Mouse (Mus musculus): ENCODE measurements around the gene Kif17. TPM values are rescaled to one million over a fixed set of nuclear protein-coding genes. Genes with fewer than 3 reads are reported as not detected.
A peak's percentile ranks its signal among the peaks of the same experiment; 100 is the strongest.
"Not testable (repeated sequence)": the region's sequence is repeated elsewhere in the genome, so short reads cannot be mapped to it uniquely, and the experiment has no call there.

Kif17 gene
- total and polyA plus RNA-seq, 2 experiments from 2014 or later = 0.11 TPM

- WGBS = 3% methylated on average over 40 of the region's 41 CpGs
- Histone ChIP-seq H3K36me3 (replicated peaks; ENCODE audit: control insufficient read depth, insufficient read depth, low read length) (no peaks in the 10 kb centered on the region), H3K4me1 (ENCODE audit: control insufficient read depth, insufficient read depth) (peaks cover 16% of the 10 kb centered on the region), H3K4me3 (ENCODE audit: low read depth, low read length) (peak within 1 kb of the TSS; percentile 85), H3K4me2 (ENCODE audit: low read depth, low read length) (peak within 1 kb of the TSS; percentile 70), H3K9ac (replicated peaks; ENCODE audit: low read depth, low read length) (peak within 1 kb of the TSS; percentile 97), H3K27me3 (ENCODE audit: control insufficient read depth, insufficient read depth, low read length) (0 out of 2 replicates have a peak, but pooled peaks cover 3% of the 10 kb centered on the region), H3K9me3 (replicated peaks; ENCODE audit: control insufficient read depth, low read length) (no peaks in the 10 kb centered on the region), H3K27ac (ENCODE audit: low read depth) (peak within 1 kb of the TSS; percentile 100)
- peak; percentile 76 for DNase-seq (ENCODE audit: low spot score)
- ATAC-seq (ENCODE audit: insufficient read depth, low read depth) = peak; percentile 75
- TF ChIP-seq EP300 (IDR thresholded peaks at IDR 0.05; ENCODE audit: low read depth) (no peak), CTCF (IDR thresholded peaks at IDR 0.05; ENCODE audit: low read depth) (peak; percentile 81)
These were observed 76.0 kb downstream of the Kif17 start, which contains the start of gene Pink1 for GRCm38 (mm10) chr4:138326077-138326695. Gene Pink1 (minus strand): TSS chr4:138326307.

- not testable (repeated sequence) for H3K36me3 ChIP-seq (replicated peaks; ENCODE audit: control insufficient read depth, insufficient read depth, low read length); DNase-seq (ENCODE audit: low spot score)
- 55% methylated on average over 7 of the region's 12 CpGs for WGBS
These were observed 76.9 kb downstream of the Kif17 start for GRCm38 (mm10) chr4:138327155-138327554.

GRCm38 (mm10) chr4:138327891-138328470 is 77.7 kb downstream of the Kif17 start:
- Histone ChIP-seq H3K36me3 (replicated peaks; ENCODE audit: control insufficient read depth, insufficient read depth, low read length) (no peaks in the 10 kb centered on the region), H3K9ac (replicated peaks; ENCODE audit: low read depth, low read length) (no peak overlapping the region), H3K4me1 (ENCODE audit: control insufficient read depth, insufficient read depth) (peaks cover 12% of the 10 kb centered on the region), H3K27ac (ENCODE audit: low read depth) (peak overlapping the region; percentile 78), H3K4me3 (ENCODE audit: low read depth, low read length) (peak overlapping the region; percentile 31), H3K4me2 (ENCODE audit: low read depth, low read length) (peak overlapping the region; percentile 40), H3K9me3 (replicated peaks; ENCODE audit: control insufficient read depth, low read length) (no peaks in the 10 kb centered on the region), H3K27me3 (ENCODE audit: control insufficient read depth, insufficient read depth, low read length) (0 out of 2 replicates have a peak, but pooled peaks cover 6% of the 10 kb centered on the region)
- no peak for TF ChIP-seq CTCF (IDR thresholded peaks at IDR 0.05; ENCODE audit: low read depth)
- no peak for TF ChIP-seq EP300 (IDR thresholded peaks at IDR 0.05; ENCODE audit: low read depth)
- ATAC-seq (ENCODE audit: insufficient read depth, low read depth) (no peak), DNase-seq (ENCODE audit: low spot score) (no peak)
- WGBS = 57% methylated on average over 7 of the region's 7 CpGs

More at GRCm38 (mm10) chr4:138327155-138327554, 76.9 kb downstream of the Kif17 start:
- not testable (repeated sequence) for H3K9ac ChIP-seq (replicated peaks; ENCODE audit: low read depth, low read length); ATAC-seq (ENCODE audit: insufficient read depth, low read depth); H3K4me2 ChIP-seq (ENCODE audit: low read depth, low read length); H3K4me3 ChIP-seq (ENCODE audit: low read depth, low read length); H3K27me3 ChIP-seq (ENCODE audit: control insufficient read depth, insufficient read depth, low read length); H3K9me3 ChIP-seq (replicated peaks; ENCODE audit: control insufficient read depth, low read length)
- Histone ChIP-seq H3K27ac (ENCODE audit: low read depth) (peak overlapping the region; percentile 100), H3K4me1 (ENCODE audit: control insufficient read depth, insufficient read depth) (peaks cover 12% of the 10 kb centered on the region)

GRCm38 (mm10) chr4:138330264-138330671 is 80.0 kb downstream of the Kif17 start:
- no peak for ATAC-seq (ENCODE audit: insufficient read depth, low read depth)
- H3K4me2 ChIP-seq (ENCODE audit: low read depth, low read length) = no peak overlapping the region
- WGBS = 19% methylated on average over 15 of the region's 15 CpGs

GRCm38 (mm10) chr4:138331647-138332046 is 81.4 kb downstream of the Kif17 start:
- H3K36me3 ChIP-seq (replicated peaks; ENCODE audit: control insufficient read depth, insufficient read depth, low read length) = no peaks in the 10 kb centered on the region
- H3K4me3 ChIP-seq (ENCODE audit: low read depth, low read length) = no peak overlapping the region
- no peaks in the 10 kb centered on the region for H3K9me3 ChIP-seq (replicated peaks; ENCODE audit: control insufficient read depth, low read length)
- no peaks in the 10 kb centered on the region for H3K4me1 ChIP-seq (ENCODE audit: control insufficient read depth, insufficient read depth)
- no peak for TF ChIP-seq EP300 (IDR thresholded peaks at IDR 0.05; ENCODE audit: low read depth)
- no peak for TF ChIP-seq CTCF (IDR thresholded peaks at IDR 0.05; ENCODE audit: low read depth)
- H3K4me2 ChIP-seq (ENCODE audit: low read depth, low read length) = no peak overlapping the region
- no peak overlapping the region for H3K27ac ChIP-seq (ENCODE audit: low read depth)
- no peak for DNase-seq (ENCODE audit: low spot score)
- no peak overlapping the region for H3K9ac ChIP-seq (replicated peaks; ENCODE audit: low read depth, low read length)
- H3K27me3 ChIP-seq (ENCODE audit: control insufficient read depth, insufficient read depth, low read length) = 0 out of 2 replicates have a peak, but pooled peaks cover 6% of the 10 kb centered on the region
- no peak for ATAC-seq (ENCODE audit: insufficient read depth, low read depth)
- 66% methylated on average over 9 of the region's 9 CpGs for WGBS

More at GRCm38 (mm10) chr4:138330264-138330671, 80.0 kb downstream of the Kif17 start:
- Histone ChIP-seq H3K27me3 (ENCODE audit: control insufficient read depth, insufficient read depth, low read length) (0 out of 2 replicates have a peak, but pooled peaks cover 6% of the 10 kb centered on the region), H3K36me3 (replicated peaks; ENCODE audit: control insufficient read depth, insufficient read depth, low read length) (no peaks in the 10 kb centered on the region), H3K4me1 (ENCODE audit: control insufficient read depth, insufficient read depth) (peaks cover 3% of the 10 kb centered on the region; the same call in 1 of the 2 replicates), H3K9me3 (replicated peaks; ENCODE audit: control insufficient read depth, low read length) (no peaks in the 10 kb centered on the region), H3K27ac (ENCODE audit: low read depth) (no peak overlapping the region), H3K4me3 (ENCODE audit: low read depth, low read length) (no peak overlapping the region), H3K9ac (replicated peaks; ENCODE audit: low read depth, low read length) (no peak overlapping the region)
- DNase-seq (ENCODE audit: low spot score) = no peak
- TF ChIP-seq CTCF (IDR thresholded peaks at IDR 0.05; ENCODE audit: low read depth) = no peak
- no peak for TF ChIP-seq EP300 (IDR thresholded peaks at IDR 0.05; ENCODE audit: low read depth)
